Mouse (Mus musculus) gastrocnemius, adult 8-10 months (tissue): ENCODE results near the gene Pclo. TPM values are rescaled to one million over a fixed set of nuclear protein-coding genes. Genes with fewer than 3 reads are reported as not detected.
"Not testable (repeated sequence)": the region's sequence is repeated elsewhere in the genome, so short reads cannot be mapped to it uniquely, and the experiment has no call there.

Source experiments
- DNase-seq, 2 experiments: peaks; one replicate each; pipeline ENCODE4 v3.0.0; 2022; ENCODE audit warnings: low spot score in 2 of 2
- total RNA-seq, 4 experiments: library from RNA; stranded (reverse); gene quantifications; 2 replicates each; pipeline ENCODE4 v1.2.4; 2022

Pclo gene
- total RNA-seq = under 1 TPM; 0.16 to 0.27 (median 0.19) TPM

GRCm38 (mm10) chr5:14514631-14515523 lies at the start of gene Pclo:
Gene Pclo (plus strand): TSS chr5:14514918.
- DNase-seq = peak in 1 of 2 experiments; percentile 19

DNA sequence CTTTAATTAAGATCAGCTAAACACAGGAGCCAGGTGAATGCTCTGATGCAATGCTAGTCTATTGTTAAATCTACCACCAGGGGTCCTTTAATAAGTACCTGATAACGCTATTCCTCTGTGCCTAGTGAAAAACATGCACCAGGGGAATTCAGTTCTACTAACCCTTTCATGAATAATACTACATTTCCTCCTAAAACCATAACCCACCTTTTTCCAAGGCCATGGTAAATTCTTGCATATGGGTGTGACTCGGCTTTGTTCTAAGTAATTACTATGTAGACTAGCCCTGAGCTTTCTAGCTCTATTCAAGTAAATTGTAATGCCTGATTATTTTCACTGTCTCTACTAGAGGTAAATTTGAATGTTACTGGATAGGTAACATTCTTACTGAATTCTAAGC lies 20.3 kb upstream of the Pclo start:
- DNase-seq = not testable (repeated sequence)

- no peak for DNase-seq
Observed at GRCm38 (mm10) chr5:14508522-14508921, 6.2 kb upstream of the Pclo start.

- DNase-seq = no peak
Observed at GRCm38 (mm10) chr5:14509621-14510020, 5.1 kb upstream of the Pclo start.

DNA sequence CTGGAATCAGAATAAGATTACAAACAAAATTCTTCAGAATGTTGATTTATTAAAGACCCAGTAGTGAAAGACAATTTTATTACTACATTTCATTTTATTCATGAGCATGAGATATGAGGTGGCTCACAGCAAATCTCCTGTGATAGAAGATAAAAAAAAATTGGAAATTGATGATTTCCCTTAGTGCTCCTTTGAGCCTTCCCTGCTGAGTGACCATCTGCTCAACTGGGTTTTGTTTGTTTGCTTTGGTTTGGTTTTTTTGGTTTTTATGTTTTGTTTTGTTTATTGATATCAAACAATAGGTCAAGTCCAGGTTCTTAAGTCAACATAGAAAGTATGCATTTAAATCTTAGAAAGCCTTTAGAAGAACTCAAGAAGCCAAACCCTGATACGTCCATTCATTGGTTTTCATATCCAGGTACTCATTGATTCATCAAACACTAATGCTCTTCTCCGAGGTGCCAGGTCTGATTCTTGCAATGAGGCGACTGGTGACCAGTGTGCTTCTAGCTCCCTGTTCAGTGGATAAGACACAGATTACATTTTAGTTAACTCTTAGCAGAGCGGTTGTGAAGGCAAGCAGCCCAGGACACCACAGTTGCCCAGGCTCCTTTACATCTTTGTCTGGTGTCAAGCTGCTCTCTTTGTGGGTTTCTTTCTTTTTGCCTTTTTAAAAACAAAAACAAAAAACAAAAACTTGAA lies 3.6 kb downstream of the Pclo start:
- DNase-seq = no peak

- no peak for DNase-seq
Observed at GRCm38 (mm10) chr5:14522006-14522405, 7.3 kb downstream of the Pclo start.

DNA sequence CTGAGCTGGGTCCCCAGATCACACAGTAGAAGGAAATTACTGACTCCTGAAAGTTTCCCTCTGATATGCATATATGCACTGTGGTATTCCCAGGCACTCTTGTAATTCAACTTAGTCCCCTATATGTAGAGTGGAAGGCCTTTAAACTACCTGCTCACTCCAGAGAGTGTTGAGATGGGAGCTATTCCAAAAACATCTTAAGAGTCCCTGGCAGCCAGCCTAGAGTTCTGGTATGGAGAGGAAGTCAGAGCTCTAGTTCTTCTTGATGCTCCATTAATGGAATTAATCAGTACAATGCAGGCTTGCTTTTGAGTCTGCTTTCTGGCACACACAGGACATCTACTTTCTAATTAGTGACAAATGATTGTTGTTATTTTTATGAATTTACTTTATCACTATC lies 11.3 kb downstream of the Pclo start:
- DNase-seq = no peak

GRCm38 (mm10) chr5:14527796-14528195 lies 13.1 kb downstream of the Pclo start:
- no peak for DNase-seq

- no peak for DNase-seq
Observed at GRCm38 (mm10) chr5:14531906-14532305, 17.2 kb downstream of the Pclo start.

GRCm38 (mm10) chr5:14539346-14539745 lies 24.6 kb downstream of the Pclo start:
- DNase-seq = no peak

- no peak for DNase-seq
Observed at GRCm38 (mm10) chr5:14539961-14540627, 25.4 kb downstream of the Pclo start.

- DNase-seq = no peak
Observed at GRCm38 (mm10) chr5:14575626-14576025, 60.9 kb downstream of the Pclo start.

DNA sequence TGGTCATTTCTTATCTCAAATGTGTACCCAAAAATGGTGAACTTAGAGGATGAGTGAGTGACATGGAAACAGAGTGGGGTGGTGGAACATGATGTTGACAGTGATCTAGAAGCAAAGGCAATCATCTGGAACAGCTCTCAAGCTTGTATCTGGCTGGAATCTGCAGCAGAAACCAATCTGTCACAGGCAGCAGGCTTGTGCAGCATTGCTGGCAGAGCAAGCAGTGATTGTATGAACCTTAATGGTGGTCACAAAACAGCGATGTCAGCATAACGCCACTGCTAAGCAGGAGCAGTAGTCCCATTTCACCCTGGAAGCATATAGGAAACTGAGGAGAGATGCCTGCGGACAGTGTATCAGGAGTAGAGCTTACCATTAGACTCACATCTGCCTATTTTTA lies 76.8 kb downstream of the Pclo start:
- DNase-seq = no peak

DNA sequence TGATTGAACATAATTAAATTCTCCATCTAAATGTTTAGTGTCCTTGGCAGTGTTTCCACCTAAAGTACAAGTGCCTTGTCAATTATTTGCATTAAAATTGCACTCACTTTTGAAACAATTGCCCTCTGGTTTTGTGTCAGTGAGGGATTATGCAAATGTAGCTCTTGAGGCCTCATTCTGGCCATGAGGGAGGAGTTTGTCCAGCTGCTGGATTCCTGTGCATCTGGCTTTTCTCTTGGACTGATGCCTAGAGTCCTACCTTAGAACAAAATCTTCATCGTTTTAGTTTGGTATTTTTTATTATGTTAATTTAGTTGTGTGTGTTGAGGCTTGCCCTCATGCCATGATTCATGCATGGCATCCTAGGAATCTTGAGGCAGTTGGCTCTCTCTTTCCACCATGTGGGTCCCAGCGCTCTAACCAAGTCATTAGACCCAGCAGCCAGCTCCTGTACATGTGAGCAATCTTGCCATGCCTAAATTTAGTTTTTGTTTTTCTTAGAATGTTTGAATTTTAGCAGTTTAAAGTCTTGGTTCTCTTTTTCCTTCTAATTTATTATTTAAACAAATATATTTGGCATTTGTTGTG lies 80.8 kb downstream of the Pclo start:
- no peak for DNase-seq

- DNase-seq = no peak
Observed at GRCm38 (mm10) chr5:14608318-14608717, 93.6 kb downstream of the Pclo start.

DNA sequence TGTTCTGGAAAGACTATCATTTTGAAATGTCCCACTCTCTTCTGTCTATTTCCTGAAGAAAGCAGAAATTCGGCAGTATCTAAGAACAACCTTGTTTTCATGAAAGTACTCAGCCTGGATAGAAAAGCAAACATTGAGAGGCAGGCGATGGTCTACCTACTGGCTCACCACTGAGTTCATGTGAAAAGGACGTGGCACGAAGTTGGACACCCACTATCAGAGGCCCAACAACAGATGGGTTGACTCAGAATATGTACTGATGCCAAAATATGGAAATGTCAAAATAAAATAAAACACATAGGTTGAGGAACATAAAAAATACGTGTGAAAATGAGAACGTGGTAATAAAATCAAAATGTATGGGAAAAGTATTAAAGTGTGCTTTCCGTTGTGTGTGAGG lies 106.4 kb downstream of the Pclo start:
- DNase-seq = no peak

GRCm38 (mm10) chr5:14623360-14623759 lies 108.6 kb downstream of the Pclo start:
- no peak for DNase-seq

GRCm38 (mm10) chr5:14641260-14641659 lies 126.5 kb downstream of the Pclo start:
- DNase-seq = no peak

GRCm38 (mm10) chr5:14645856-14646255 lies 131.1 kb downstream of the Pclo start:
- no peak for DNase-seq

GRCm38 (mm10) chr5:14660637-14661036 lies 145.9 kb downstream of the Pclo start:
- no peak for DNase-seq

DNA sequence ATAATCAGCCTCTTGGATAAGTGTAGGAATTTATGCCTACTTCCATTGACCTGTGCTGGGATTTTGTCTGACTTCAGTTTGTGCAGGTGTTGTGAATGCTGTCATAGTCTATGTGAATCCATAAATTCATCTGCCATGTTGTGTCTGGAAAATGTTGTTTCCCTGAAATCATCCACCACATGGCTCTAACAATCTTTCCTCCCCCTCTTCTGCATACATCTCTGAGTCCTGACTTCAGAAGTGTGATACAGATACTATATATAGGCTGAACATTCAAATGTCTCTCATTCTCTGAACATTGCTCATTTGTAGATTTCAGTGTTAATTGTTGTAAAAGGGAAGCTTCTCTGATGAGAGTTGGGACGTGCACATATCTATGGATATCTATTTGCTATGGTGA lies 147.5 kb downstream of the Pclo start:
- no peak for DNase-seq

GRCm38 (mm10) chr5:14662603-14663002 lies 147.9 kb downstream of the Pclo start:
- DNase-seq = no peak
